Mouse (Mus musculus) heart, embryonic 12.5 days (tissue): Measurements from ENCODE around the gene 2310050C09Rik. TPM values are rescaled to one million over a fixed set of nuclear protein-coding genes. Genes with fewer than 3 reads are reported as not detected.

Experiments used
- ATAC-seq: fragments of 200-750 bp; cut with Nextera tagmentation; 2 replicates; pipeline ENCODE4 v1.8.0; 2017; ENCODE audit warnings: moderate TSS enrichment, moderate library complexity; ENCODE audit not compliant: insufficient number of reproducible peaks, low FRiP score
- H3K27ac ChIP-seq: fragments of 300-500 bp; sonication (generic); 2 replicates; pipeline ENCODE4 v1.5.1; 2016; ENCODE audit warnings: mild to moderate bottlenecking, moderate library complexity; ENCODE audit not compliant: poor library complexity, severe bottlenecking
- H3K27me3 ChIP-seq: fragments of 300-500 bp; sonication (generic); replicated peaks from 2 replicates; pipeline ENCODE4 v1.6.1; 2016; ENCODE audit warnings: mild to moderate bottlenecking, moderate library complexity
- H3K36me3 ChIP-seq: fragments of 300-500 bp; sonication (generic); 2 replicates; pipeline ENCODE4 v1.6.1; 2016; ENCODE audit warnings: mild to moderate bottlenecking, moderate library complexity
- H3K4me1 ChIP-seq: fragments of 300-500 bp; sonication (generic); replicated peaks from 2 replicates; pipeline ENCODE4 v1.6.1; 2016; ENCODE audit warnings: mild to moderate bottlenecking
- H3K4me2 ChIP-seq: fragments of 300-500 bp; sonication (generic); 2 replicates; pipeline ENCODE4 v1.6.1; 2016; ENCODE audit warnings: mild to moderate bottlenecking, moderate library complexity
- H3K4me3 ChIP-seq: fragments of 300-500 bp; sonication (generic); 2 replicates; pipeline ENCODE4 v1.5.1; 2016; ENCODE audit warnings: mild to moderate bottlenecking
- H3K9ac ChIP-seq: fragments of 300-500 bp; sonication (generic); 2 replicates; pipeline ENCODE4 v1.6.1; 2016; ENCODE audit warnings: mild to moderate bottlenecking, moderate library complexity
- H3K9me3 ChIP-seq: fragments of 300-500 bp; sonication (generic); replicated peaks from 2 replicates; pipeline ENCODE4 v1.6.1; 2016; ENCODE audit warnings: mild to moderate bottlenecking, moderate library complexity
- WGBS: fragments of 180-500 bp; shearing (Covaris S2); methylation state at CpG from one replicate; pipeline ENCODE4 v1.1.7; 2016; 5-methylcytosine and 5-hydroxymethylcytosine counted together
- polyA plus RNA-seq: library from polyadenylated mRNA; unstranded; fragments of >200 nt; fragmentation: Nextera tagmentation; extraction: Ambion mirVana; gene quantifications from 2 replicates; pipeline ENCODE4 v1.2.1, GENCODE M21; 2016

Gene 2310050C09Rik
- polyA plus RNA-seq, result not detected in 2 replicates

- H3K4me1 ChIP-seq, result no peaks in the 10 kb centered on the region
- WGBS, result 69% methylated on average over 4 of the region's 4 CpGs
- no peaks in the 10 kb centered on the region for H3K9me3 ChIP-seq
- no peak within 1 kb of the TSS for H3K4me2 ChIP-seq
- no peak within 1 kb of the TSS for H3K9ac ChIP-seq
- no peak for ATAC-seq
- no peaks in the 10 kb centered on the region for H3K27me3 ChIP-seq
- H3K36me3 ChIP-seq, result no peaks in the 10 kb centered on the region
- no peak within 1 kb of the TSS for H3K27ac ChIP-seq
- H3K4me3 ChIP-seq, result no peak within 1 kb of the TSS
These were observed at the start of gene 2310050C09Rik for GRCm38 (mm10) chr3:92870116-92870515. TSS of gene 2310050C09Rik (minus strand) at chr3:92870216.

GRCm38 (mm10) chr3:92907571-92907970 lies 37.6 kb upstream of the 2310050C09Rik start:
- ATAC-seq, result no peak
- Histone ChIP-seq H3K4me2 (no peak overlapping the region), H3K36me3 (no peaks in the 10 kb centered on the region), H3K27me3 (no peaks in the 10 kb centered on the region), H3K9ac (no peak overlapping the region), H3K27ac (no peak overlapping the region), H3K9me3 (no peaks in the 10 kb centered on the region), H3K4me3 (no peak overlapping the region), H3K4me1 (no peaks in the 10 kb centered on the region)
- 21% methylated on average over 4 of the region's 4 CpGs for WGBS

GRCm38 (mm10) chr3:92905182-92905581 lies 35.2 kb upstream of the 2310050C09Rik start:
- Histone ChIP-seq H3K4me2 (no peak overlapping the region), H3K9me3 (no peaks in the 10 kb centered on the region)
- WGBS, result 40% methylated on average over 3 of the region's 3 CpGs

GRCm38 (mm10) chr3:92903640-92904039 lies 33.6 kb upstream of the 2310050C09Rik start:
- no peak overlapping the region for H3K4me3 ChIP-seq
- H3K9me3 ChIP-seq, result no peaks in the 10 kb centered on the region
- no peaks in the 10 kb centered on the region for H3K36me3 ChIP-seq
- 30% methylated on average over 4 of the region's 4 CpGs for WGBS
- no peak for ATAC-seq
- H3K27me3 ChIP-seq, result no peaks in the 10 kb centered on the region
- H3K4me2 ChIP-seq, result no peak overlapping the region
- no peaks in the 10 kb centered on the region for H3K4me1 ChIP-seq
- H3K27ac ChIP-seq, result no peak overlapping the region
- H3K9ac ChIP-seq, result no peak overlapping the region

More at GRCm38 (mm10) chr3:92905182-92905581, 35.2 kb upstream of the 2310050C09Rik start:
- no peaks in the 10 kb centered on the region for H3K36me3 ChIP-seq
- H3K4me3 ChIP-seq, result no peak overlapping the region
- no peaks in the 10 kb centered on the region for H3K27me3 ChIP-seq
- H3K9ac ChIP-seq, result no peak overlapping the region
- no peak overlapping the region for H3K27ac ChIP-seq
- H3K4me1 ChIP-seq, result no peaks in the 10 kb centered on the region
- ATAC-seq, result no peak

DNA sequence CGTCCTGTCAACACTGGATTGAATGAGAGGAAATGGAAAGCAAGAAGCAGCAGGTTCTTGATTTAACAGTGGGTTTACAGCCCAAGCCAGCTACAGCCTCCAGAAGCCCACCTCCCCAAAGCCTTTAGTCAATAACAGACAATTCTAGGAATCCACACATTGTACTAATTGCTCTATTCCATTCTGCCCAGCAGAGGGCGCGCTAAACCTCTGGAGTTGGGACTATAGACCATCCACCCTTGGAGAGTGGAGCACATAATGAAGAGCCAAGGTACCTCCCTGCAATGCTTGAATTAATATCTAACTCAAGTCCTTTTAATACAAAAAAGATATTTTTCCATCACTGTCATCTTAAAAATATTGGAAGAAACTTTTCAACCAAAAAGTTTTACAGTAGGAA lies 33.0 kb upstream of the 2310050C09Rik start:
- no peak overlapping the region for H3K27ac ChIP-seq
- H3K27me3 ChIP-seq, result no peaks in the 10 kb centered on the region
- H3K4me3 ChIP-seq, result no peak overlapping the region
- no peak overlapping the region for H3K4me2 ChIP-seq
- no peak for ATAC-seq
- no peaks in the 10 kb centered on the region for H3K36me3 ChIP-seq
- no peaks in the 10 kb centered on the region for H3K9me3 ChIP-seq
- H3K4me1 ChIP-seq, result no peaks in the 10 kb centered on the region
- WGBS, result 27% methylated on average over 3 of the region's 3 CpGs
- H3K9ac ChIP-seq, result no peak overlapping the region

DNA sequence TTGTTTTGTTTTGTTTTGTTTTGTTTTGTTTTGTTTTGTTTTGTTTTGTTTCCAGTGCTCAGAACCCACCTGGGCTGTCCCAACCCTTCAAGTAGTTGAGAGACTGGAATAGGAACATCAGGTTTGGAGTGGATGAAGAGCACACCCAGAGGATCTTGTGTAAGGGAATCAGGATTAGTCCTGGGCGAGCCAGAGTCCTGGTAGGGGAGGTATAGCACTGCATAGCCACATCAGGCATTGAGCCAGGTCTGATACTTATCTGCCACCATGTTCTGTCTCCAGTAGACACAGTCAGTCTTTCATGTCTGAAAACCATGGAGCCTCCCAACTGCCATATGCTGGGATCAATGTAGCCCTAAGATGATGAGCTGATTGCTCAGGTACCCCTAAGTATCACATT lies 24.5 kb upstream of the 2310050C09Rik start:
- H3K27ac ChIP-seq, result no peak overlapping the region
- H3K4me3 ChIP-seq, result no peak overlapping the region
- ATAC-seq, result no peak
- no peak overlapping the region for H3K9ac ChIP-seq
- no peak overlapping the region for H3K4me2 ChIP-seq
- H3K36me3 ChIP-seq, result no peaks in the 10 kb centered on the region
- H3K27me3 ChIP-seq, result no peaks in the 10 kb centered on the region
- no peaks in the 10 kb centered on the region for H3K4me1 ChIP-seq
- no peaks in the 10 kb centered on the region for H3K9me3 ChIP-seq
- WGBS, result 57% methylated on average over 1 of the region's 1 CpGs

GRCm38 (mm10) chr3:92894063-92894462 lies 24.0 kb upstream of the 2310050C09Rik start:
- no peaks in the 10 kb centered on the region for H3K27me3 ChIP-seq
- H3K36me3 ChIP-seq, result no peaks in the 10 kb centered on the region
- no peak overlapping the region for H3K4me3 ChIP-seq
- H3K4me2 ChIP-seq, result no peak overlapping the region
- no peaks in the 10 kb centered on the region for H3K4me1 ChIP-seq
- no peak overlapping the region for H3K9ac ChIP-seq
- no peak for ATAC-seq
- WGBS, result 63% methylated on average over 3 of the region's 3 CpGs
- no peaks in the 10 kb centered on the region for H3K9me3 ChIP-seq
- H3K27ac ChIP-seq, result no peak overlapping the region

- ATAC-seq, result no peak
- H3K9ac ChIP-seq, result no peak overlapping the region
- H3K36me3 ChIP-seq, result no peaks in the 10 kb centered on the region
- H3K27me3 ChIP-seq, result no peaks in the 10 kb centered on the region
- no peak overlapping the region for H3K4me2 ChIP-seq
- no peak overlapping the region for H3K27ac ChIP-seq
- H3K4me1 ChIP-seq, result no peaks in the 10 kb centered on the region
- WGBS, result 81% methylated on average over 3 of the region's 3 CpGs
- no peaks in the 10 kb centered on the region for H3K9me3 ChIP-seq
- H3K4me3 ChIP-seq, result no peak overlapping the region
These were observed 4.2 kb upstream of the 2310050C09Rik start for GRCm38 (mm10) chr3:92874180-92874579.

DNA sequence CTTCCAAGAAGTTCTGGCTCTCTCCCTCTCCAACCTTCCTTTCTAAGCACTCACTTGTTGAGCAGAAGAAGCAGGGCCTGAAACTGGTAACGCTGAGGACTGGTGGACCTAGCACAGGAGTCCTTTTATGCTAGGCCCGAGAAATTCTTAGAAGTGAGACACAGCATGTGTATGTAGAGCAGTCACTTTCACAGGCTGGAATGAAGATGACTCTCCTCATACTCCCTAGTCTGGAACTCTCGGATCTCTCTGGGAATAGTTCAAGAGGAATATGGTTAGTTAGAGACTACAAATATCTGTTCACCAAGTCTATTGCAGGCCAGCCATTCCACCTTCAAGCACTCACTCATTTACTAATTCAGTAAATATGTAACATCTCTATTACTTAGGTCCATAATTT lies 18.8 kb downstream of the 2310050C09Rik start, which contains the start of gene Lce1l:
Lce1l (minus strand) TSS at position 101 of the 400 bp plus-strand sequence.
- ATAC-seq, result no peak
- WGBS, result 76% methylated on average over 3 of the region's 3 CpGs

GRCm38 (mm10) chr3:92827108-92827507 lies 42.9 kb downstream of the 2310050C09Rik start, which contains the start of gene Kprp:
TSS of gene Kprp (minus strand) at chr3:92827247.
- ATAC-seq, result no peak
- WGBS, result 27% methylated on average over 1 of the region's 1 CpGs

More for the DNA sequence above, 18.8 kb downstream of the 2310050C09Rik start, which contains the start of gene Lce1l:
- Histone ChIP-seq H3K4me3 (no peak within 1 kb of the TSS), H3K36me3 (no peaks in the 10 kb centered on the region), H3K9ac (no peak within 1 kb of the TSS), H3K9me3 (no peaks in the 10 kb centered on the region; the same call in 1 of the 2 replicates), H3K27ac (no peak within 1 kb of the TSS), H3K4me2 (no peak within 1 kb of the TSS), H3K4me1 (no peaks in the 10 kb centered on the region), H3K27me3 (no peaks in the 10 kb centered on the region)

GRCm38 (mm10) chr3:92825808-92826207 lies 44.2 kb downstream of the 2310050C09Rik start:
- 0 out of 2 replicates have a peak, but pooled peaks cover 4% of the 10 kb centered on the region for H3K9me3 ChIP-seq
- no peak overlapping the region for H3K27ac ChIP-seq
- 24% methylated on average over 1 of the region's 1 CpGs for WGBS
- no peak for ATAC-seq
- no peaks in the 10 kb centered on the region for H3K4me1 ChIP-seq
- no peak overlapping the region for H3K4me3 ChIP-seq
- no peaks in the 10 kb centered on the region for H3K27me3 ChIP-seq
- H3K36me3 ChIP-seq, result no peaks in the 10 kb centered on the region
- no peak overlapping the region for H3K4me2 ChIP-seq
- H3K9ac ChIP-seq, result no peak overlapping the region

More at GRCm38 (mm10) chr3:92827108-92827507, 42.9 kb downstream of the 2310050C09Rik start, which contains the start of gene Kprp:
- Histone ChIP-seq H3K27me3 (no peaks in the 10 kb centered on the region), H3K9me3 (0 out of 2 replicates have a peak, but pooled peaks cover 4% of the 10 kb centered on the region), H3K9ac (no peak within 1 kb of the TSS), H3K4me2 (no peak within 1 kb of the TSS), H3K36me3 (no peaks in the 10 kb centered on the region), H3K27ac (no peak within 1 kb of the TSS), H3K4me1 (no peaks in the 10 kb centered on the region), H3K4me3 (no peak within 1 kb of the TSS)
